Mouse (Mus musculus): ENCODE data around the gene Anks1. TPM values are rescaled to one million over a fixed set of nuclear protein-coding genes. Genes with fewer than 3 reads are reported as not detected.

The Anks1 gene
- total and polyA plus RNA-seq, 3 experiments: 6.6 to 13.3 (median 9.6) TPM

DNA sequence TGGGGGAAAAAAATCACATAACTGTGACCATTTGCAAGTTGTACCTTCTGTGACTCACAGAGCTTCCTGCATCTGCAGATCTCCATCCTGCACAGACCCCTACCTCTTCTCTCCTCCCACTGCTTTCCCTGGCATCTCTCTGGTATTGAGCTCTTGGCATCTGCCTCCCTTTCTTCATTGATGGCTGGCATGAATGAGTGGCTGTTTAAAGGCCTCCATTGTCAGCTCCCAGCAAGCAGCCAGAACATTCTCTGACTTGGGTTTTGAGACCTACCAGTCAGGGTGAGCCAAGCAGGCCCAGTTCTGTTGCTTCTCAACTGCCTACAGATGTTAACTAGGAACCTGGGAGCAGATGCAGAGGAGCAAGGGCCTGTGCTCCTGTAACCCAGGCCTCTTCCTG, 96.3 kb downstream of the Anks1 start:
- ATAC-seq (ENCODE audit: extremely low read depth, insufficient number of reproducible peaks, low FRiP score, poor library complexity, severe bottlenecking): no peak
- DNase-seq (ENCODE audit: low spot score): no peak
- Histone ChIP-seq H3K36me3 (replicated peaks) (peaks cover 77% of the 10 kb centered on the region), H3K9me3 (replicated peaks) (no peaks in the 10 kb centered on the region), H3K4me3 (ENCODE audit: low read depth, low read length) (no peak overlapping the region), H3K27me3 (ENCODE audit: insufficient read depth, low read length) (no peaks in the 10 kb centered on the region), H3K4me1 (ENCODE audit: insufficient read depth, low read depth, low read length) (no peaks in the 10 kb centered on the region)
- TF ChIP-seq GATA1 (IDR thresholded peaks at IDR 0.05; ENCODE audit: borderline replicate concordance, low read length) (no peak), POLR2AphosphoS5 (IDR thresholded peaks at IDR 0.05; ENCODE audit: insufficient replicate concordance, low read depth, low read length) (no peak), TAL1 (conservative IDR thresholded peaks at IDR 0.05; ENCODE audit: low read depth, low read length) (no peak), GATA2 (IDR thresholded peaks at IDR 0.05; ENCODE audit: borderline replicate concordance, low read depth, low read length) (no peak), CTCF (IDR thresholded peaks at IDR 0.05; ENCODE audit: low read depth, low read length) (no peak)

DNA sequence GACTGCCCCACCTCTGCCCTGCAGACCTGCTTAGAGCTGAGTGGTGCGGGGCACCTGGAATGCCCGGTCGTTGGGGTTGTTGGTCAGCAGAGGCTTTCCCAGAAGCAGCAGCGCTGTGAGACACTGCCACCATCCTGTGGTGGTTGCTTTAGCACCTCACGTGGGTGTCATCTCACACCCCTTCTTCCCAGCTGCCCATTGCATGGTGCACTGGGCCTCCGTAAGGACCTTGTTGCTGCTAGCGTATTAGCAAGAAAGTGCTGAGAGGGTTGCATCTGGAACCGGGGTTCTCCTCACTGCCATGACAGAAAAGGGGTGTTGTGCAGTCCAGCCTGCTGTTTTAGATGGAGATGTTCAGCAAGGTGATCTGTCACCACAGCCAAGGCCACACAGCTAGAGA, 97.1 kb downstream of the Anks1 start:
- H3K9me3 ChIP-seq (replicated peaks): no peaks in the 10 kb centered on the region
- TF ChIP-seq POLR2AphosphoS5 (IDR thresholded peaks at IDR 0.05; ENCODE audit: insufficient replicate concordance, low read depth, low read length): no peak
- no peak for TF ChIP-seq CTCF (IDR thresholded peaks at IDR 0.05; ENCODE audit: low read depth, low read length)
- no peak for TF ChIP-seq GATA1 (IDR thresholded peaks at IDR 0.05; ENCODE audit: borderline replicate concordance, low read length)
- no peak for TF ChIP-seq TAL1 (conservative IDR thresholded peaks at IDR 0.05; ENCODE audit: low read depth, low read length)
- TF ChIP-seq GATA2 (IDR thresholded peaks at IDR 0.05; ENCODE audit: borderline replicate concordance, low read depth, low read length): no peak
- H3K4me3 ChIP-seq (ENCODE audit: low read depth, low read length): no peak overlapping the region
- H3K27me3 ChIP-seq (ENCODE audit: insufficient read depth, low read length): no peaks in the 10 kb centered on the region
- no peak for DNase-seq (ENCODE audit: low spot score)
- H3K36me3 ChIP-seq (replicated peaks): peaks cover 80% of the 10 kb centered on the region
- no peak for ATAC-seq (ENCODE audit: extremely low read depth, insufficient number of reproducible peaks, low FRiP score, poor library complexity, severe bottlenecking)
- no peaks in the 10 kb centered on the region for H3K4me1 ChIP-seq (ENCODE audit: insufficient read depth, low read depth, low read length)

- no peaks in the 10 kb centered on the region for H3K4me1 ChIP-seq (ENCODE audit: insufficient read depth, low read depth, low read length)
- ATAC-seq (ENCODE audit: extremely low read depth, insufficient number of reproducible peaks, low FRiP score, poor library complexity, severe bottlenecking): no peak
- H3K36me3 ChIP-seq (replicated peaks): peaks cover 80% of the 10 kb centered on the region
- H3K9me3 ChIP-seq (replicated peaks): no peaks in the 10 kb centered on the region
- H3K4me3 ChIP-seq (ENCODE audit: low read depth, low read length): no peak overlapping the region
- no peak for TF ChIP-seq CTCF (IDR thresholded peaks at IDR 0.05; ENCODE audit: low read depth, low read length)
- TF ChIP-seq POLR2AphosphoS5 (IDR thresholded peaks at IDR 0.05; ENCODE audit: insufficient replicate concordance, low read depth, low read length): no peak
- no peak for TF ChIP-seq TAL1 (conservative IDR thresholded peaks at IDR 0.05; ENCODE audit: low read depth, low read length)
- no peak for TF ChIP-seq GATA2 (IDR thresholded peaks at IDR 0.05; ENCODE audit: borderline replicate concordance, low read depth, low read length)
- TF ChIP-seq GATA1 (IDR thresholded peaks at IDR 0.05; ENCODE audit: borderline replicate concordance, low read length): no peak
- H3K27me3 ChIP-seq (ENCODE audit: insufficient read depth, low read length): no peaks in the 10 kb centered on the region
- no peak for DNase-seq (ENCODE audit: low spot score)
These were observed 97.5 kb downstream of the Anks1 start for GRCm38 (mm10) chr17:28006611-28007010.

GRCm38 (mm10) chr17:28007179-28007811, 98.2 kb downstream of the Anks1 start:
- Histone ChIP-seq H3K9me3 (replicated peaks) (no peaks in the 10 kb centered on the region), H3K4me3 (ENCODE audit: low read depth, low read length) (no peak overlapping the region), H3K36me3 (replicated peaks) (peaks cover 83% of the 10 kb centered on the region), H3K4me1 (ENCODE audit: insufficient read depth, low read depth, low read length) (no peaks in the 10 kb centered on the region), H3K27me3 (ENCODE audit: insufficient read depth, low read length) (no peaks in the 10 kb centered on the region)
- TF ChIP-seq POLR2AphosphoS5 (IDR thresholded peaks at IDR 0.05; ENCODE audit: insufficient replicate concordance, low read depth, low read length) (no peak), GATA1 (IDR thresholded peaks at IDR 0.05; ENCODE audit: borderline replicate concordance, low read length) (no peak), TAL1 (conservative IDR thresholded peaks at IDR 0.05; ENCODE audit: low read depth, low read length) (no peak), CTCF (IDR thresholded peaks at IDR 0.05; ENCODE audit: low read depth, low read length) (no peak), GATA2 (IDR thresholded peaks at IDR 0.05; ENCODE audit: borderline replicate concordance, low read depth, low read length) (no peak)
- DNase-seq (ENCODE audit: low spot score) (no peak), ATAC-seq (ENCODE audit: extremely low read depth, insufficient number of reproducible peaks, low FRiP score, poor library complexity, severe bottlenecking) (no peak)

DNA sequence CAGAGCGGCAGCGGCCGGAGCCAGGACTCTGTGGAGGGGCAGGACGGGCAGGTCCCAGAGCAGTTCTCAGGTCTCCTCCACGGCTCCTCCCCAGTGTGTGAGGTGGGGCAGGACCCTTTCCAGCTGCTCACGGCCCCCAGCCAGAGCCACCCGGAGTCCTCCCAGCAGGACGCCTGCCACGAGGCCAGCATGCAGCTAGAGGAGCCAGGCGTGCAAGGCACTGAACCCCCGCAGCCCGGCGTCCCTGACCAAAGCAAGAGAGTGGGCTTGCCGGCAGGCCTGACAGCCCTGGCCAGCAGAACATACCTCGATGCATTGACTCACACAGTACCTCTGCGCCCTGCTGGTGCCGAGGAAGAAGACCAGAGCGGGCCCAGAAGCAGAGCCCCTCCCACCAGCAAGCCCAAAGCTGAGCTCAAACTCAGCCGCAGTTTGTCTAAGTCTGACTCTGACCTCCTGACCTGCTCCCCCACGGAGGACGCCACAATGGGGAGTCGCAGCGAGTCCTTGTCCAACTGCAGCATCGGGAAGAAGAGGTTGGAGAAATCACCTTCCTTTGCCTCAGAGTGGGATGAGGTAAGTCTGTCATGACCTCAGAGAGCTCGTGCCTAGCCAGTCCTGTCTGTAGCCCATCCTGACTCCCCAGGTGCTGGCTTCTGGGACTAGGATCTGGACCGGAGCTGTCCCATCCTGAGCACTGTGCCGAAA, 98.9 kb downstream of the Anks1 start:
- H3K27me3 ChIP-seq (ENCODE audit: insufficient read depth, low read length): no peaks in the 10 kb centered on the region
- no peak overlapping the region for H3K4me3 ChIP-seq (ENCODE audit: low read depth, low read length)
- H3K9me3 ChIP-seq (replicated peaks): no peaks in the 10 kb centered on the region
- DNase-seq (ENCODE audit: low spot score) (no peak), ATAC-seq (ENCODE audit: extremely low read depth, insufficient number of reproducible peaks, low FRiP score, poor library complexity, severe bottlenecking) (no peak)
- peaks cover 84% of the 10 kb centered on the region for H3K36me3 ChIP-seq (replicated peaks)
- H3K4me1 ChIP-seq (ENCODE audit: insufficient read depth, low read depth, low read length): peaks cover under 1% of the 10 kb centered on the region; the same call in 1 of the 2 replicates
- no peak for TF ChIP-seq GATA2 (IDR thresholded peaks at IDR 0.05; ENCODE audit: borderline replicate concordance, low read depth, low read length)
- no peak for TF ChIP-seq CTCF (IDR thresholded peaks at IDR 0.05; ENCODE audit: low read depth, low read length)
- no peak for TF ChIP-seq POLR2AphosphoS5 (IDR thresholded peaks at IDR 0.05; ENCODE audit: insufficient replicate concordance, low read depth, low read length)
- no peak for TF ChIP-seq GATA1 (IDR thresholded peaks at IDR 0.05; ENCODE audit: borderline replicate concordance, low read length)
- no peak for TF ChIP-seq TAL1 (conservative IDR thresholded peaks at IDR 0.05; ENCODE audit: low read depth, low read length)

DNA sequence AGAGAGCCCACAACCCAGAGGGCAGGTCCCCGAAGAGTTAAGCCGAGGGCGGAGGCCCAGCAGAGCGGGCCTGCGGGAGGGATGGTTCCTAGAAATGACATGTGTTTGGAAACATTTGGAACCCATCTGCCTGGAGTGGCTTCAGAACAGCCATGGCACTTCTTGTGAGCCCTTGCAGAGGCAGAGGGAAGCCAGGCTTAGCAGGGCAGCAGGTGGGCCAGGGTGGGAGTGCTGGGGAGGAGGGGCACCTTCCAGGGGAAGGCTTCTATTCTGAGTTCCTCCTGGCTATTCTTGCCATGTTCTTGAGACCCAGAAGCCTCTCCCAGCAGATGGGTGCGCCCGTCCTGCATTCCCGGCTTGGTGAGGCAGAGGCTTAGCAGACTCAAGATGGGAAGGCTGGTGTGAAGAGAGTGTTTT, 99.5 kb downstream of the Anks1 start:
- DNase-seq (ENCODE audit: low spot score) (no peak), ATAC-seq (ENCODE audit: extremely low read depth, insufficient number of reproducible peaks, low FRiP score, poor library complexity, severe bottlenecking) (no peak)
- H3K27me3 ChIP-seq (ENCODE audit: insufficient read depth, low read length): no peaks in the 10 kb centered on the region
- TF ChIP-seq CTCF (IDR thresholded peaks at IDR 0.05; ENCODE audit: low read depth, low read length) (no peak), GATA1 (IDR thresholded peaks at IDR 0.05; ENCODE audit: borderline replicate concordance, low read length) (no peak), POLR2AphosphoS5 (IDR thresholded peaks at IDR 0.05; ENCODE audit: insufficient replicate concordance, low read depth, low read length) (no peak), GATA2 (IDR thresholded peaks at IDR 0.05; ENCODE audit: borderline replicate concordance, low read depth, low read length) (no peak), TAL1 (conservative IDR thresholded peaks at IDR 0.05; ENCODE audit: low read depth, low read length) (no peak)
- peaks cover 4% of the 10 kb centered on the region; the same call in 1 of the 2 replicates for H3K4me1 ChIP-seq (ENCODE audit: insufficient read depth, low read depth, low read length)
- no peak overlapping the region for H3K4me3 ChIP-seq (ENCODE audit: low read depth, low read length)
- H3K9me3 ChIP-seq (replicated peaks): no peaks in the 10 kb centered on the region
- H3K36me3 ChIP-seq (replicated peaks): peaks cover 88% of the 10 kb centered on the region
